Mouse (Mus musculus) retina, adult 2 months (tissue): ENCODE data around the gene Tmem151a.
"Not testable (repeated sequence)": the region's sequence is repeated elsewhere in the genome, so short reads cannot be mapped to it uniquely, and the experiment has no call there.

ENCODE experiments used
- DNase-seq: peaks from one replicate; pipeline ENCODE4 v3.0.0-alpha.2; 2012; ENCODE audit warnings: low read depth, low spot score

Gene Tmem151a

GRCm38 (mm10) chr19:5094746-5095417 lies 9.6 kb upstream of the Tmem151a start:
- no peak for DNase-seq

- DNase-seq = no peak
Measured at GRCm38 (mm10) chr19:5094243-5094632, 8.9 kb upstream of the Tmem151a start.

- no peak for DNase-seq
Measured at GRCm38 (mm10) chr19:5093481-5094242, 8.3 kb upstream of the Tmem151a start.

- no peak for DNase-seq
Measured at GRCm38 (mm10) chr19:5092083-5092482, 6.8 kb upstream of the Tmem151a start.

GRCm38 (mm10) chr19:5089324-5089723 lies 4.0 kb upstream of the Tmem151a start:
- no peak for DNase-seq

GRCm38 (mm10) chr19:5087884-5088728 lies 2.8 kb upstream of the Tmem151a start, which contains the start of gene Yif1a:
TSS of gene Yif1a (plus strand) at chr19:5088538.
- DNase-seq = peak; percentile 99

- not testable (repeated sequence) for DNase-seq
Measured at GRCm38 (mm10) chr19:5086533-5086932, 1.2 kb upstream of the Tmem151a start.

GRCm38 (mm10) chr19:5084834-5085144 lies 542 bp downstream of the Tmem151a start:
- DNase-seq = no peak

GRCm38 (mm10) chr19:5083961-5084833 lies 1.1 kb downstream of the Tmem151a start:
- DNase-seq = no peak

- DNase-seq = no peak
Measured at GRCm38 (mm10) chr19:5082596-5082995, 2.7 kb downstream of the Tmem151a start.

- no peak for DNase-seq
Measured at GRCm38 (mm10) chr19:5082005-5082404, 3.3 kb downstream of the Tmem151a start.

GRCm38 (mm10) chr19:5079279-5079678 lies 6.1 kb downstream of the Tmem151a start:
- no peak for DNase-seq

GRCm38 (mm10) chr19:5073518-5073917 lies 11.8 kb downstream of the Tmem151a start:
- no peak for DNase-seq

- DNase-seq = no peak
Measured at GRCm38 (mm10) chr19:5073028-5073427, 12.3 kb downstream of the Tmem151a start.

GRCm38 (mm10) chr19:5072389-5073019 lies 12.8 kb downstream of the Tmem151a start:
- no peak for DNase-seq

GRCm38 (mm10) chr19:5071545-5072369 lies 13.6 kb downstream of the Tmem151a start:
- no peak for DNase-seq

- DNase-seq = no peak
Measured at GRCm38 (mm10) chr19:5071077-5071476, 14.3 kb downstream of the Tmem151a start.

- no peak for DNase-seq
Measured at GRCm38 (mm10) chr19:5069978-5070377, 15.4 kb downstream of the Tmem151a start.

- no peak for DNase-seq
Measured at GRCm38 (mm10) chr19:5069486-5069885, 15.8 kb downstream of the Tmem151a start.
